Mouse (Mus musculus): ENCODE measurements around the gene Cdc42ep1. TPM values are rescaled to one million over a fixed set of nuclear protein-coding genes. Genes with fewer than 3 reads are reported as not detected.

Cdc42ep1 gene
- polyA plus RNA-seq, 2 experiments: 7.8 to 8.1 TPM

DNA sequence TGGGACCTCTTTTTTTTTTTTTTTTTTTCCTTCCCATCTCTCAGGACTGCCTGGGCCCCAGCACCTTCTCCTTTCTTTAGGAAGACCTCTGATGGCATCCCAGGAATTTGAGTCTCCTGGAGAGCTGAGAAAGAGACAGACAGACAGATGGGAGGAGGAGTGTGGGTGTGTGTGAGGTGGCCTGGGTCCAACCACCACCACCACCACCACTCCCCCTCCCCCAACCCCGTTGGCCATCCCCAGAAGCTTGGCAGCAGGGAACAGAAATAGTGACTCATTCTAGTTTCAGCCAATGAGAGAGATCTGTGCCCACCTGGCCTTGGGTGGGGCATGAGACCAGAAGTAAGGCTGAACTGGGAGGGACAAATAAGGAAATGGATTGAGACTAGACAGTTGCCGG lies 35.8 kb upstream of the Cdc42ep1 start:
- no peak overlapping the region for H3K27ac ChIP-seq
- H3K4me3 ChIP-seq (ENCODE audit: insufficient read depth in 1 of 2, low read depth in 2 of 2, low read length in 2 of 2): no peak overlapping the region
- DNase-seq (ENCODE audit: low read depth in 3 of 3, low spot score in 3 of 3) (no peak), ATAC-seq (ENCODE audit: insufficient read depth) (no peak)
- H3K9me3 ChIP-seq (ENCODE audit: control insufficient read depth, low read length): no peaks in the 10 kb centered on the region
- WGBS (ENCODE audit: insufficient replicate concordance): 34% methylated on average over 2 of the region's 2 CpGs
- no peak overlapping the region for H3K4me2 ChIP-seq (ENCODE audit: low read depth)
- peaks cover 32% of the 10 kb centered on the region for H3K27me3 ChIP-seq (ENCODE audit: control insufficient read depth, insufficient read depth, low read length)
- H3K4me1 ChIP-seq (replicated peaks; ENCODE audit: control insufficient read depth in 2 of 2, insufficient read depth in 2 of 2, low read length in 1 of 2): peaks cover 0 to 10% of the 10 kb centered on the region in 2 experiments; a peak in 2 of 4 replicates
- H3K36me3 ChIP-seq (replicated peaks; ENCODE audit: control insufficient read depth, insufficient read depth, low read depth): no peaks in the 10 kb centered on the region
- TF ChIP-seq EP300 (IDR thresholded peaks at IDR 0.05; ENCODE audit: low read depth) (no peak), CTCF (IDR thresholded peaks at IDR 0.05; ENCODE audit: low read depth) (no peak)
- H3K9ac ChIP-seq (replicated peaks): no peak overlapping the region

DNA sequence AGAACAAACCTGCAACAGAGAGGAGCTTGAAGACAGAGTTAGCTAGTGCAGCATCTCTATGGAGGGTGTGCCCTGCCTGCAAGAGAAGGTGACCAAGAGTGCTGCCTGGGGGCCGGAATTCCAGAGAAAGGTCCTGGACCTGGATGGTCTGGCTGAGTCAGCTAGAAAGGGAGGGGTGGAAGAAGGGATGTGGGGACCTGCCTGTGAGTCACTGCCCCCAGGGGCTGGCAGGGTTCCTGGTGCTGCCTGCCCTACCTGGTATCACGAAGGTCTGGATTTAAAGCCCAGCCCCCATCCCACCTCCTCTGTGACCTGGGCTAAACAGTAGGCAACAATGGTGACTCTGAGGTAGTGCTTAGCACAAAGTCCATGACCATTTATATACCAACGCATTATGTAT lies 35.3 kb upstream of the Cdc42ep1 start:
- H3K4me2 ChIP-seq (ENCODE audit: low read depth): no peak overlapping the region
- TF ChIP-seq EP300 (IDR thresholded peaks at IDR 0.05; ENCODE audit: low read depth): no peak
- no peak for TF ChIP-seq CTCF (IDR thresholded peaks at IDR 0.05; ENCODE audit: low read depth)
- no peak for DNase-seq (ENCODE audit: low read depth in 3 of 3, low spot score in 3 of 3)
- H3K27ac ChIP-seq: no peak overlapping the region
- no peak overlapping the region for H3K4me3 ChIP-seq (ENCODE audit: insufficient read depth in 1 of 2, low read depth in 2 of 2, low read length in 2 of 2)
- H3K9me3 ChIP-seq (ENCODE audit: control insufficient read depth, low read length): no peaks in the 10 kb centered on the region
- peaks cover 27% of the 10 kb centered on the region for H3K27me3 ChIP-seq (ENCODE audit: control insufficient read depth, insufficient read depth, low read length)
- WGBS (ENCODE audit: insufficient replicate concordance): 62% methylated on average over 3 of the region's 3 CpGs
- no peak for ATAC-seq (ENCODE audit: insufficient read depth)
- no peak overlapping the region for H3K9ac ChIP-seq (replicated peaks)
- H3K36me3 ChIP-seq (replicated peaks; ENCODE audit: control insufficient read depth, insufficient read depth, low read depth): no peaks in the 10 kb centered on the region
- peaks cover 0 to 10% of the 10 kb centered on the region in 2 experiments; a peak in 2 of 4 replicates for H3K4me1 ChIP-seq (replicated peaks; ENCODE audit: control insufficient read depth in 2 of 2, insufficient read depth in 2 of 2, low read length in 1 of 2)

GRCm38 (mm10) chr15:78808980-78809379 lies 33.4 kb upstream of the Cdc42ep1 start:
- TF ChIP-seq CTCF (IDR thresholded peaks at IDR 0.05; ENCODE audit: low read depth) (no peak), EP300 (IDR thresholded peaks at IDR 0.05; ENCODE audit: low read depth) (no peak)
- Histone ChIP-seq H3K9ac (replicated peaks) (no peak overlapping the region), H3K27me3 (ENCODE audit: control insufficient read depth, insufficient read depth, low read length) (peaks cover 9% of the 10 kb centered on the region), H3K4me3 (ENCODE audit: insufficient read depth in 1 of 2, low read depth in 2 of 2, low read length in 2 of 2) (no peak overlapping the region), H3K36me3 (replicated peaks; ENCODE audit: control insufficient read depth, insufficient read depth, low read depth) (no peaks in the 10 kb centered on the region), H3K4me1 (replicated peaks; ENCODE audit: control insufficient read depth in 2 of 2, insufficient read depth in 2 of 2, low read length in 1 of 2) (peaks cover 0 to 5% of the 10 kb centered on the region in 2 experiments; a peak in 1 of 4 replicates), H3K4me2 (ENCODE audit: low read depth) (no peak overlapping the region), H3K9me3 (ENCODE audit: control insufficient read depth, low read length) (no peaks in the 10 kb centered on the region), H3K27ac (no peak overlapping the region)
- WGBS (ENCODE audit: insufficient replicate concordance): 54% methylated on average over 2 of the region's 2 CpGs
- no peak for DNase-seq (ENCODE audit: low read depth in 3 of 3, low spot score in 3 of 3)
- no peak for ATAC-seq (ENCODE audit: insufficient read depth)

DNA sequence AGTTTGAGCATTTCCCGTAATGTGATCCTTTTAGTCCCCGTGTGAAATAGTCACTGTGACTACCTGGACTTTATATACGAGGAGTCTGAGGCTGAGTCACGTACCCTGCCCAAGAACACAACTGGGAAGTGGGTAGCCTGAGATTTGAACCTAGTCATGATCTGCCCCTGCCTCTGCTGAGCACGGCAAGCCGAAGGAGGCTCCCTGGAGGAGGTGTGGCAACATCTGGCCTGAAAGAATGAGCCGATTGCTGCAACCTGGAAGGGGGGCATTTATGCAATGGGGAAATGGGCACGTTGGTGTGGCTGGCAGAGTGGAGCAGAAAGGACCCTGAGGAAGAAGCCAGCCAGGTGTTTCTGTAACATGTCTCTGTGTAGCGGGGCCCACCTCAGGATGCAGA lies 32.7 kb upstream of the Cdc42ep1 start:
- peaks cover 4% of the 10 kb centered on the region for H3K27me3 ChIP-seq (ENCODE audit: control insufficient read depth, insufficient read depth, low read length)
- 53% methylated on average over 9 of the region's 9 CpGs for WGBS (ENCODE audit: insufficient replicate concordance)
- H3K9ac ChIP-seq (replicated peaks): no peak overlapping the region
- TF ChIP-seq CTCF (IDR thresholded peaks at IDR 0.05; ENCODE audit: low read depth): no peak
- no peak for TF ChIP-seq EP300 (IDR thresholded peaks at IDR 0.05; ENCODE audit: low read depth)
- ATAC-seq (ENCODE audit: insufficient read depth) (no peak), DNase-seq (ENCODE audit: low read depth in 3 of 3, low spot score in 3 of 3) (no peak)
- no peaks in the 10 kb centered on the region for H3K9me3 ChIP-seq (ENCODE audit: control insufficient read depth, low read length)
- peaks cover 0 to 2% of the 10 kb centered on the region in 2 experiments; a peak in 1 of 4 replicates for H3K4me1 ChIP-seq (replicated peaks; ENCODE audit: control insufficient read depth in 2 of 2, insufficient read depth in 2 of 2, low read length in 1 of 2)
- H3K27ac ChIP-seq: no peak overlapping the region
- no peak overlapping the region for H3K4me2 ChIP-seq (ENCODE audit: low read depth)
- H3K4me3 ChIP-seq (ENCODE audit: insufficient read depth in 1 of 2, low read depth in 2 of 2, low read length in 2 of 2): no peak overlapping the region
- H3K36me3 ChIP-seq (replicated peaks; ENCODE audit: control insufficient read depth, insufficient read depth, low read depth): no peaks in the 10 kb centered on the region

DNA sequence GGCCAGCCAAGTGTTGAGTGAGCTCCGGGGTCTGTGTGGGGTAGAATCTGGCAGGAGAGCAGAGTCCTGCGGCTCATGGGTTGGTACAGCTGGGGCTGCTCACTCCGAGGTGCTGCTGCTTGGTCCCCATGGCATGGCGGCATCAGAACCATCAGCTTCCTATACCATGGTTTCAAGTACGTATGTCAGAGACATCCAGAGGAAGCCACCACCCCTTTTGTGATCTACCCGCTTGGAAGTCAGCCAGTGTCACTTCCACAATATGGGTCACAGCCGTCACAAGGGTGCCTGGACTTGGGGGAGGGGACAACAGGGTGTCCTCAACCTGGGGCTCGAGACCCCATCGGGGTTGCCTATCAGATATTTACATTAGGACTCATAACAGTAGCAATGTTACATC lies 32.3 kb upstream of the Cdc42ep1 start:
- WGBS (ENCODE audit: insufficient replicate concordance): 57% methylated on average over 9 of the region's 9 CpGs
- H3K4me1 ChIP-seq (replicated peaks; ENCODE audit: control insufficient read depth in 2 of 2, insufficient read depth in 2 of 2, low read length in 1 of 2): peaks cover 0 to under 1% of the 10 kb centered on the region in 2 experiments; a peak in 1 of 4 replicates
- H3K9me3 ChIP-seq (ENCODE audit: control insufficient read depth, low read length): no peaks in the 10 kb centered on the region
- TF ChIP-seq CTCF (IDR thresholded peaks at IDR 0.05; ENCODE audit: low read depth): no peak
- H3K36me3 ChIP-seq (replicated peaks; ENCODE audit: control insufficient read depth, insufficient read depth, low read depth): no peaks in the 10 kb centered on the region
- ATAC-seq (ENCODE audit: insufficient read depth) (no peak), DNase-seq (ENCODE audit: low read depth in 3 of 3, low spot score in 3 of 3) (no peak)
- no peak overlapping the region for H3K4me3 ChIP-seq (ENCODE audit: insufficient read depth in 1 of 2, low read depth in 2 of 2, low read length in 2 of 2)
- no peak overlapping the region for H3K27ac ChIP-seq
- no peak overlapping the region for H3K4me2 ChIP-seq (ENCODE audit: low read depth)
- H3K27me3 ChIP-seq (ENCODE audit: control insufficient read depth, insufficient read depth, low read length): peaks cover 3% of the 10 kb centered on the region
- no peak overlapping the region for H3K9ac ChIP-seq (replicated peaks)
